Mouse (Mus musculus) T-cell, adult 2 months (primary cell): Measurements from ENCODE around the gene Spic.
"Not testable (repeated sequence)": the region's sequence is repeated elsewhere in the genome, so short reads cannot be mapped to it uniquely, and the experiment has no call there.

Experiments used
- DNase-seq: peaks from one replicate; pipeline ENCODE4 v3.0.0; 2022; ENCODE audit warnings: low spot score

Gene Spic

GRCm38 (mm10) chr10:88684925-88685324 is at the start of gene Spic:
Gene Spic (minus strand): TSS chr10:88685015.
- no peak for DNase-seq

DNA sequence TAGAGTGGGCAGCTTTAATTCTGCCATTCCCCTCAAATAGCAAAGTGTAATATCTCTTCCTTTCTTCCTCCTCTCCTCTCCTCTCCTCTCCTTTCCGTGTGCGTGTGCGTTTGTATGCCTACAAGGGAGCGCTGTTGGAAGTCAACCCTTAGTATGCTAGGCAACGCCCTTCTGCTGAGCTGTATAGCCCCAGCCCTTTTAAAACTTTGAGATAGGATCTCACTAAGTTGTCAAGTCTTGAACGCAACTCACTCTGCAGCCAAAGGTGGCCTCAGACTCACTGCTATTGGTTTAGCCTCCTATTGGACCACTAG is 47.5 kb upstream of the Spic start:
- DNase-seq, result no peak

DNA sequence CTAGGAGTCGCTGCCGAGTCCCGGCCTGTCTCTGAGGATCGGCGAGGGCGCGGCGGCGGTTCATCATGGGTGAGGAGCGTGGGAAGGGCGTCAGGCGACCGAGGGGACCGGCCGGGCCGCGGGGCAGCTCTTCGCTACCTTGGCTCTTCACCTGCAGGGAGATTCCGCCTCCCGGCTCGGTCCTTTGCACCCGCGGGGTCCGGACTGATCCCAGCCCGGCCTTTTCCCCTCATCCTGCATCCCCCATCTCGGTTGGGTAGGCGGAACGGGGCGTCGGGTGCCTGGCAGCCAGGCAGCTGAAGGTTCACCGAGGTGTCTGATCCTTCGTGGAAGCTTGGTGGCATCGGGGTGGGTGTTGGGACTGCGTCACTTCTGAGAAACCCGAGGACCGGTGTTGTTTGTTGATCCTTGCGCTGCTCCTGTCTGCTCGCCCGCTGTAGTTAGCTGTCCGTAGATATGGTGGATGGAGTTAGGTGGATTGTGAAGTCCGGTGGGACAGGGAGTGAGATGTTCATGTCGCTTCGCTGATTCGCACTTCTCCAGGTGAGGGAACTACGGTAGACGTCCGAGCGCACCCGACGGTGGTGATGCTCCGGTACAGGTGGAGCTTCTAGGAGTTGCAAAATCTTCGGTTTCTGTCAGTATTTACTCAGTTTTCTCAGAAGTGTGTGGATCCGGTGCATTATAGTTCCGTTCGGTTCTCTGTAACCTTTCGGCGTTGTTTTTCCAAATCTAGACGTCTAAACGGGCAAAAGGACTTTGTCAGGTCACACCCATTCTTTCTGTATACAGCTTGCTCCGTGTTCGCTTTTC is 46.9 kb upstream of the Spic start:
- DNase-seq, result no peak

DNA sequence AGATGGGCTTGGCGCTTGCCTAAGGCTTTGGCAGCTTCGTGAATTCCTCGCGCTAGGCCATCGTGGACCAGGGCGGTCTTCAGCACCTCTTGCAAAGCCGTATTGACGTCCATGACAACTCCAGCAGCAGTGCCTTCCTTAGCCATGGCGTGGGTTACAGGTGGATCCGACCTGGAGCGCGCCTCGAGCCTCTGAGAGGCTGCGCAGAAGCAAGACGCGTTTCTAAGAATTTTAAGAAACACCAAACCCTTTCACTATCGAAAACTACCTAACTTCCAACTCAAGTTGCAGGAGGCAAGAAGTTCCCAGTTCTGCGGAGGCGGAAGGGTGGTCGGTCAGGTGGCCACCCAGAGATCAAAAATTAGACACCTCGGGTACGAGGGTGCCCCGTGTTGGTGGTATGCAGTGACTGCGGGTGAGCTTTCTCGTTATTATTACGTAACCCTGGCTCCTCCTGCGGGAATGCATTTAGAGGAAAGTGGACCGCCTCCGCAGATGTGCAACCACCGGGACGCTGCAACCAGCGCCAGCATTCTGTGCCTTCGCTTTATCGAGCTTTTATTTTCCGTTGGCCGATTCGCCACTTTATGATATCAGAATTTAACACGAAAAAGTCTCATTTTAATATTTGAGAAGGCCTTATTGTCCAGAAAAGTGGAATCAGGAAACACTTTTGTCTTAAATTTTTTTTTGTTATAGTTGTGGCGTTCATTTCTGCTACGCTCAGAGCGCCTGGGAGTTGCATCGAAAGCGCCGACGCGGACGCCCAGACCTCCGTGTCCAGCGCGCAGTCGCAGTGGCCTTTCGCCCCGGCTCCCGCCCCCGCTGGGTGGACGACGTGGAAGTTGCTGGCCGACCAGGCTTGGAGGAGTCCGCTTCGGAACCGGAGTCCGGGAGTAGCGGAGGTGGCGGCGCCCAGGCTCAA is 46.0 kb upstream of the Spic start, which contains the start of gene Arl1:
Gene Arl1, plus strand, starts transcription at position 288 of the 925 bp plus-strand sequence.
- peak; percentile 82 for DNase-seq

- DNase-seq, result no peak
Measured at GRCm38 (mm10) chr10:88728166-88728565, 43.4 kb upstream of the Spic start.

- DNase-seq, result peak; percentile 8
Measured at GRCm38 (mm10) chr10:88727128-88727527, 42.3 kb upstream of the Spic start.

GRCm38 (mm10) chr10:88725343-88725742 is 40.5 kb upstream of the Spic start:
- DNase-seq, result no peak

DNA sequence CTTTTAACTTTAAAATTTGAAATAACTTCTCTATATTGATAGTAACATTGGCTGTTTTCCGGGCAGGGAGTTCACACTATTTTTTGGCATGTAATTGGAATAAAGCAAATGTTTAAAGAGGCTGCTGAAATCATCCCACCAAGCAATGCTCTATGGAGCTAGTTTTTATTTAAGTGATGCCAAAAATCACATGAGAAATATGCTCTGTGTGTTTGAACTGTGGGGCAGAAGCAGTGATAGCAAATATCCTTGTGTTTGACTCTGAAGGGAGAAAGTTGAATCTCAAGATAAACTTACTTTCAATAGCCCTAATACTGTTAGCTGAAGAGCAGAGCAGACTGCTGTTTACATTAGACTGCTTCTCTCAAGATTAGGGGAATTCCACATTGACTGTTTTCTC is 34.8 kb upstream of the Spic start:
- no peak for DNase-seq

- no peak for DNase-seq
Measured at GRCm38 (mm10) chr10:88717756-88718025, 32.9 kb upstream of the Spic start.

- DNase-seq, result no peak
Measured at GRCm38 (mm10) chr10:88716986-88717755, 32.4 kb upstream of the Spic start.

DNA sequence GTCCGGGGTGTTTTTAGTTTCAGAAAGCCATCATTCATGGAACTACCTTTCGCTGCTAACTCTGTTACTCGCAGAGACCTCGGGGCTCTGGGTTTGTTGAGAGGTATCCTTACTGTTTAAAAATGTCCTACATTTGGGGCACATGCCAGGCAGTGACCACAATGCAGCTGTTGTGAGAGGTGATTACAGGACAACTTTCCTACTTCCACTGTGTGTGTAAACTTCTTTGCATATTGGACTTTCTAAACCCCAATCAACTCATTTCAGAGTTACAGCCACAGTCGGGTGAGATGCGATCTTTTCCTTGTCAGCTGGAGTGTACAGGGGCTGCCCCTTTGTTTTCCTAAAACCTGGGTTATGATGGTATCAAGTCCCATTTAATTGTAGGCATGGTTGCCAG is 30.8 kb upstream of the Spic start:
- no peak for DNase-seq

DNA sequence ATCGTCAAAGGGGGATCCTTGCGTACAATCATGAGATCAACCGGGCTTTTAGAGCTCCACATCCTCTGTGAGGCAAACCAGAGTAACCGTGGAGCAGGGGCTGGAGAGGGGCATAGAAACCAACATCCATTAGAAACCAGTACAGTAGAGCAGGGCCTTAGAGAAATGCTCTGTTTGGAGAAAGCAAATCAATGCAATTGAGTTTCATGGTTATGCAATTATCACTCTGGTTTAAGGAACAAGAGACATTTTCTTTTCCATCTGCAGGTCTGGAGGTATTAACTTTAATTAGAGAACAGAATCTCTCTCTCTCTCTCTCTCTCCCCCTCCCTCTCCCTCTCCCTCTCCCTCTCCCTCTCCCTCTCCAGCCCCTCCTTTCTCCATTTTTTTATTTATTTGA is 29.9 kb upstream of the Spic start:
- DNase-seq, result no peak

GRCm38 (mm10) chr10:88712359-88712758 is 27.5 kb upstream of the Spic start:
- no peak for DNase-seq

DNA sequence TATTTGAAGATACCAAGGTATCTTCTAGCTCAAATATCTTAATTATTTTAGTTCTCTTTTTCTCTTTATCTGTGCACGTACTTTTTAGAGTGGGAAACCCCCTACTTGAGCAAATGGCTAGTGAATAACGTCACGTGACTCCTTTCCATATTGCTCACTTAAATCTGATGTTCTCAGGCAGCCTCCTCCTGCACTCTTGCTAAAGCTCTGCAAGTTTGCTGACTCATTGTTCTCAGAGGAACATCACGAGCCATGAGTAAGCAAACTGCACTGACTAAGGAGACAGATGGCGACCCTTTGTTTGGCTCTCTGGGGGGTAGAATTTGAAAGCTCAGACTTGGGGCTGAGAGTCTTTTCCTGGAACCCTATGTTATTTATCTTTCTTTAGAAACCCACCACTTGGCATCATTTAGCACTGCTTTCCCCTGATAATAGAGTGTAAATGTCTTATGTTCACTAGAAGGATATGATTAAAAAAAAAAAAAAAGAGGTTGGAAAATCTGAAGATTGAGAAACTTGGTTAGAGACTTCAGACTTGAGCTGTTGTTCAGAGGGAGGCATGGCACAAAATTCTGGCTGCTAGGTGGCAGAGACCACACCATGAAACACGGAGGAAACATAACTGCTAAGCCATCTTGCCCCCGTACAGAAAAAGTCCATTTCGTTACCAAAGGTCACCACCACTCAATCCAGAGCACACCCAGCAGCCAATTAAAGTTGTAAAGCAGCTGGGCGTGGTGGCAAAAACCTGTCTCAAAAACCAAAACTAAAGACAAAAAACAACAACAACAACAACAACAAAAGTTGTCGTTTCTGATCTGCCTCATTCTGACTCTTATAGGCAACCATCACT is 24.1 kb upstream of the Spic start:
- no peak for DNase-seq

- no peak for DNase-seq
Measured at GRCm38 (mm10) chr10:88700938-88701337, 16.1 kb upstream of the Spic start.

DNA sequence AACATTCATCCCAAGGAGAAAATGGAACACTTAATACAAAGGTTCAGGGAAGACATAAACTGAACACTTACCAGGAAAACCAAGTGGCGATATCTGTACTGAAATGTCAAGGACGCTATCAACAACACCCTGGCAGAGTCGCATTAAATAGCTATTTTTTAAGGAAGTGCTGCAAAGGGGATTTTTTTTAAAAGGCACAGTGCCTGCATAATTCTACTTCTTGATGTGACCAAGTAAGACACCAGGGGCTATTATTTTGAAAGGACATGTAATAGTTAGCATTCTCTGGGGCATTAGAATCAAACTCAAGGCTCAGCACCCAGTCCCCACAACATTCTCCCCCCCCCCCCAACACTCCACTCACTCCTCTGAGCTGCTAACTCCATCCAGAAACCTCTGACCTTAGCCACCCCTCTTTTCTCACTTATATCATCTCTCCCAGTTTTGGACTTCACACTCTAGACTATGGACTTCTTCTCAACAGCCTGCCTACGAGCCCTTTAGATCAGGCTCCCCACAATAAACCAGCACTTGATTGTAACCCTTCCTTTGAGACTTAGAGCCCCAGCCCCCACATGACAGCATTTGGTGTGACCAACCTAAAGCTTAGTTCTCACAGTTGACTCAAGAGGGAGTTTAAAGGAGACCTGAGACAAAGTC is 1.8 kb downstream of the Spic start:
- DNase-seq, result no peak

DNA sequence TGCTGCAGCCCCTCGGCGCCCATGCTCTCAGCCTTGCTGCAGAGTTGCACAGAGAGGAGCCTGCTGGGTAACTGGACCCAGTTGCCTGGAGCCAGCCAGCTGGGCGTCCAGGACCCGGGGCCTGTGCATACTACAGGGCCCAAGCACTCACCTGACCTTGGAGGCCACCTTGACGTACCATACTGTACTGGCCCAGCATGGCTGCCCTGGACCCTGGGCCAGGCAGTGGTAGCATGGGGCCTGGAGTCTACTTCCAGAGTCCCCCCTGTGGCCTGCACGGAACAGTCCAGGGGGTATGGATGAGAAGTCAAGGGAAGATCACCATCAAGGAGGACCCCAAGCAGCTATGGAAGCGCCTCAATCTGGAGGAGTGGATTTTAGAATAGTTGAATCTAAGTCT is 12.0 kb downstream of the Spic start:
- DNase-seq, result no peak

DNA sequence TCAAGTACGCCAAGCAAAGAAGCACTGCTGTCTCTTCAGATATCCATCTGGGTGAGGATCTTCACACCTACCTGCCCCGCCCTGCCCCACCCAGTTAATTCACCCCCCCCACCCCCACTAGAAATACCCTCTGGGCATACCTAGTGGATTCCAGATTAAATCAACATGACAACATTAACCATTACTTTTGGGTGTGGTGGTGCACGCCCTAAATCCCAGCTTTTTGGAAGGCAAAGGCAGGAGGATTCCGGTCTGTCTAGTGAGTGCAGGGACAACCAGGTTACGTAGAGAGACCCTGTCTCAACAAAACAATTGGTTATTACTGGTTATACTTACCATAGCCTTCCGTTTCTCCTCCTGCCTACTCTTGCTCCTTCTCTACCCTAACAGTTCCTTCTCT is 12.7 kb downstream of the Spic start:
- DNase-seq, result no peak

DNA sequence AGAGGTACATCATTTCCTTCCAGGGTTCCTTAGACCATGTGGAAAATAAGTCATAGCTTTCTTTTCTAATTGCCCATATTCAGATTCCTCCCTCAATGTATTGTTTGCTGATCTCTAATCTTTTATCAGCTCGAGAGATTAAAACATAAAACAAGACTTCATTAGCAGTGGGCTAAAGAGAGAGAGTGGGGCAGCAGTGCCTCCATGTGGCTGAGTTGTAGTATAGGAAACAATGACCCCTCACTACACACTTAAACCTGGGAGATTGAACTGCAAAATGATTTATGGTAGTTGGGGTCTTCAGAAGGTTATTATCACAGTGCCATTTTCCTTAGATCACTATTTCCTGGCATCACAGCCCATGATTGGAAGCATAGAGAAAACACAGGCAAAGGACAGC is 15.1 kb downstream of the Spic start:
- no peak for DNase-seq

DNA sequence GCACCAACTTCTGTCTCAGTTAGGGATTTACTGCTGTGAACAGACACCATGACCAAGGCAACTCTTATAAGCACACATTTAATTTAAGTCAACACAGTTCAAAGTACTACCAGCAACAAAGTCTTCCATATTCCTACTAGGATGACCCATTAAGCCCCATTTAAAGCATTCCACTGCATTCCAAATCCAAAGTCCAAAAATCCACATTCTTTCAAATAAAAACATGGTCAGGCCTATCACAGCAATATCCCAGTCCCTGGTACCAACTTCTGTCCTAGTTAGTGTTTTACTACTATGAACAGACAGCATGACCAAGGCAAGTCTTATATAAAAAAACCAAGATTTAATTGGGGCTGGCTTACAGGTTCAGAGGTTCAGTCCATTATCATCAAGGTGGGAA is 21.0 kb downstream of the Spic start:
- DNase-seq, result not testable (repeated sequence)

DNA sequence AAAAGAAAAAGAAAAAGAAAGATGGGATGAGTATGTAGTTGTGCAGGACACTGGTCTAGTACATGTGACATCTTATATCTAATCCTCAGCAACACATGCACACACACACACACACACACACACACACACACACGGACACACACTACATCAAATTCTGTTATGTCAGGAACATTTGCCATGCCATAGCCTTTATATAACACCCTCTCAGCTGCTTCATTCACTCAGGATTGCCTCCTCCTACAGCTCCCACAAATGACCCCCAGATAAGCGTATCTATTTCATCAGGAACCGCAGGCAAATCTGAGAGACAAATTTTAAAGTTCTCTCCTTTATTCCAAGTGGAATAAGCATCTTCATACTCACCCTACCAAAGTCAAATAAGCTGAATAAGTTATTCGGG is 25.9 kb downstream of the Spic start:
- no peak for DNase-seq
